12 mouse cellular contexts compared by ENCODE assay signal in genomic region chr5:150295096-150295495, GRCm38 (mm10).
DNase-seq lines count a peak whose midpoint lies in the region; ATAC-seq lines count a peak whose summit lies in the region.
"Had no signal": no experiment of that assay in that cellular context is flagged by ENCODE, and none has a peak within 500 bp of the region (broad histone marks: within the 10 kb centered on the region; RNA-seq: fewer than 3 reads in every experiment).

No protein-coding gene starts in this region.

- H3K27ac ChIP-seq in intestine, embryonic 16.5 days (ENCODE audit: low read length) = peak overlapping the region; percentile 59; the same call in 1 of the 2 replicates
- H3K27ac ChIP-seq: hindbrain, embryonic 13.5 days; neural tube, embryonic 13.5 days had no signal

- H3K4me3 ChIP-seq in intestine, embryonic 16.5 days (ENCODE audit: low read length) = no peak overlapping the region
- H3K4me3 ChIP-seq: hindbrain, embryonic 13.5 days; neural tube, embryonic 13.5 days had no signal

- no peaks in the 10 kb centered on the region for H3K9me3 ChIP-seq in intestine, embryonic 16.5 days (ENCODE audit: control insufficient read depth, low read length)
- H3K9me3 ChIP-seq: hindbrain, embryonic 13.5 days; neural tube, embryonic 13.5 days had no signal

- H3K4me2 ChIP-seq in intestine, embryonic 16.5 days (ENCODE audit: low read depth, low read length) = no peak overlapping the region
- H3K4me2 ChIP-seq: hindbrain, embryonic 13.5 days; neural tube, embryonic 13.5 days had no signal

- no peaks in the 10 kb centered on the region for H3K36me3 ChIP-seq in intestine, embryonic 16.5 days (ENCODE audit: control insufficient read depth, insufficient read depth, low read length)
- H3K36me3 ChIP-seq: hindbrain, embryonic 13.5 days; neural tube, embryonic 13.5 days had no signal

- no peak for DNase-seq in frontal cortex, postnatal 25 days (ENCODE audit: low spot score in 2 of 2)
- DNase-seq in right cerebral cortex, postnatal 4 days = peak; percentile 7
- no peak for DNase-seq in right cerebral cortex, adult 18-20 months
- no peak for DNase-seq in testis, postnatal 14 days (ENCODE audit: low spot score)
- DNase-seq in adipocyte (ENCODE audit: low spot score) = no peak
- DNase-seq: B cell, adult 2 months; thymus, postnatal 25 days had no signal

- no peaks in the 10 kb centered on the region for H3K27me3 ChIP-seq in intestine, embryonic 16.5 days (replicated peaks; ENCODE audit: control insufficient read depth, insufficient read depth, low read length)
- H3K27me3 ChIP-seq: hindbrain, embryonic 13.5 days; neural tube, embryonic 13.5 days had no signal

- H3K4me1 ChIP-seq in intestine, embryonic 16.5 days (ENCODE audit: control insufficient read depth, insufficient read depth, low read length) = peaks cover 8% of the 10 kb centered on the region; the same call in 1 of the 2 replicates

- H3K9ac ChIP-seq in intestine, embryonic 16.5 days (ENCODE audit: low read depth, low read length) = no peak overlapping the region
- H3K9ac ChIP-seq: hindbrain, embryonic 13.5 days; neural tube, embryonic 13.5 days had no signal

- WGBS in intestine, embryonic 16.5 days = 46% methylated on average over 11 of the region's 11 CpGs

- peak; percentile 67 for ATAC-seq in frontal cortex, adult (ENCODE audit: low TSS enrichment)
- 0 out of 2 replicates have a peak, but pooled peaks have one; percentile 42 for ATAC-seq in intestine, embryonic 16.5 days
- ATAC-seq in megakaryocyte-erythroid progenitor cell, adult 5-6 weeks (replicated peaks; ENCODE audit: low FRiP score, low TSS enrichment, poor library complexity, severe bottlenecking) = no peak
